Mouse (Mus musculus) embryonic stem cell, embryonic (primary cell): ENCODE data around the gene Fnip2.

Experiments used
- CTCF ChIA-PET, 4 experiments: fragments of 300-600 bp in 2 of 4; fragments of 350-600 bp in 2 of 4; sonication (Branson Sonifier 250); formaldehyde crosslinking; loops; one replicate each; lab custom pipeline; 2022; ENCODE audit warnings: inconsistent platforms in 2 of 4; lab: Charles Lee
- POLR2A ChIA-PET, 4 experiments: fragments of 300-600 bp in 2 of 4; fragments of 350-600 bp in 2 of 4; sonication (Branson Sonifier 250); formaldehyde crosslinking; loops; one replicate each; lab custom pipeline; 2022; ENCODE audit warnings: antibody characterized with exemption in 4 of 4, inconsistent platforms in 1 of 4; lab: Charles Lee

Fnip2 gene

GRCm38 (mm10) chr3:79567703-79568362 is at the start of gene Fnip2:
Gene Fnip2, minus strand, starts transcription at chr3:79567796.
- CTCF ChIA-PET, result interaction anchor here (0.5 to 3.1 kb wide), 7 partner anchors 10 to 392 kb away, joined by 3 to 15 read pairs (median 3); no protein-coding TSS in a partner anchor
- POLR2A ChIA-PET, result interaction anchor here (0.5 to 4.4 kb wide), 69 partner anchors 9 to 451 kb away, joined by 3 to 97 read pairs (median 5); partner anchors contain the start of genes Ppid (in 3 of the 4), 4930579G24Rik (in 2 of the 4) and Etfdh (in 1 of the 4)

GRCm38 (mm10) chr3:79609886-79610285 is 42.3 kb upstream of the Fnip2 start:
- ChIA-PET CTCF (interaction anchor here in 2 of 4 experiments (0.6 to 1.0 kb wide), 2 partner anchors 23 to 173 kb away, joined by 3 to 4 read pairs; no protein-coding TSS in a partner anchor), POLR2A (interaction anchor here in 1 of 4 experiments (1.4 kb wide), 1 partner anchor 15 kb away, joined by 3 read pairs; no protein-coding TSS in a partner anchor)

DNA sequence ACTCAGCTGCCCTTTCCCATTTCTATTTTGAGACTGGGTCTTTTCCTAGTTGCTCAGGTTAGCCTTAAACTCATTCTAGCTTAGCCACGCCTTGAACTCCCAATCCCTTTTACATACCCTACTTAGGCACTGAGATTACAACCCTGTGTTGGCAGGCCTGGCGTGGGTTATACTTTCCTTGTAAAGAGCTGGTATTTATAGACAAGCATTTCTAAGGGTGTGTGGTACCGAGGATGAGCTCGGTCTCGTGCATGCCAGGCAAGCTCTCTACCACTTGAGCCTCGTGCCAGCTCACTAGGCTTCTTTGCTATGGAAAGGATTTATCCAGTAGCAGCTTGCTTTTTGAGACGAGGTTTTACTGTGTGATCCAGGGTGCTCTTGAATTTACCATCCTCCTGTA is 27.9 kb upstream of the Fnip2 start:
- CTCF ChIA-PET, result interaction anchor here in 1 of 4 experiments (1.2 kb wide), 1 partner anchor 9 kb away, joined by 6 read pairs; no protein-coding TSS in a partner anchor
- POLR2A ChIA-PET, result interaction anchor here in 1 of 4 experiments (0.9 to 2.0 kb wide), 6 partner anchors 9 to 64 kb away, joined by 3 to 9 read pairs (median 3); partner anchors contain the start of gene Fnip2

GRCm38 (mm10) chr3:79591793-79592471 is 24.3 kb upstream of the Fnip2 start:
- ChIA-PET CTCF (interaction anchor here in 3 of 4 experiments (0.6 to 1.3 kb wide), 3 partner anchors 218 to 390 kb away, joined by 3 to 13 read pairs (median 3); no protein-coding TSS in a partner anchor), POLR2A (interaction anchor here in 3 of 4 experiments (0.5 to 3.7 kb wide), 24 partner anchors 10 to 411 kb away, joined by 3 to 25 read pairs (median 4); partner anchors contain the start of genes Fnip2 (in 3 of the 3), 4930579G24Rik (in 2 of the 3) and Etfdh (in 2 of the 3))

DNA sequence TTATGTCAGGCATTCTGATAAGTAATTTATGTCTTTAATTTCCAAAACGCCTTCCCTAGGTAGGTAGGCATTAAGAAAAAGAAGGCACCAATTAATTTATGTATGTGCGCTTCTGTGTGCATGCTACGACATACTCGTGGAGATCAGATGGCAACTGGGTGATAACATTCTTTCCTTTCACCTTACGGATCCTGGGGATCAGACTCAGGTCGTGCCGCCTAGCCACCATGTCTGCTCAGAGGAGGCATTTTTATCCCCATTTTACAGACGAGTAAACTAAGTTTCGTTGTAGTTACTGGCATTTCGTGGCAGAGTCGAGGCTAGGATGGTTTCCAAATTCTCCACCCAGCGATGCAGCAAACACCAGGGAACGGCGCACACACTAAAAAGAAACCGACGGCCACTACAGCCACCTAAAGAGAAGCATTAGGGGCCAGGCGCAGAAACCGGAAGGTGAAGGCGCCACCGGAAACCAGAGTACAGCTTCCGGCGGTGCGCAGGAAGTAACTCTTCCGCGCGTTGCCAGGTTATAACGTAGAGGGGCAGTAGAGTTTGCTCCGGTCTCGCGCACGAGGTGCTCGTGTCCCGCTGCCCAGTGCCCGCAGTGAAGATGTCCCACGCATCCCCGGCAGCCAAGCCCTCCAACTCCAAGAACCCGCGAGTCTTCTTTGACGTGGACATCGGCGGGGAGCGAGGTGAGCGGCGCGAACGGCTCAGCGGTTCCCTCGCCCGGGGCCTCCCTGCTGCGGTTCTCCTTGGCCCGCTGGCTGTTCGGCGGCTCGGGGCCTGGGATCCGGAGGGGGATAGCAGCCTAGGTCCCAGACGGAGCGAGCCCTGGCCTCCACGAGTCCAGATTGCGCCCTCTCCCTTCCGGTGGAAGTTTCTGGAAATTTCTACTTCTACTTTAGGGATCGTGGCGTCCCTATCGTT is 23.5 kb upstream of the Fnip2 start, which contains the start of gene Ppid:
Gene Ppid, plus strand, starts transcription at position 480 of the 930 bp plus-strand sequence.
- POLR2A ChIA-PET, result interaction anchor here in 3 of 4 experiments (0.5 to 3.7 kb wide), 35 partner anchors 9 to 436 kb away, joined by 3 to 25 read pairs (median 3); partner anchors contain the start of genes Fnip2 (in 3 of the 3), 4930579G24Rik (in 2 of the 3) and Etfdh (in 2 of the 3)

DNA sequence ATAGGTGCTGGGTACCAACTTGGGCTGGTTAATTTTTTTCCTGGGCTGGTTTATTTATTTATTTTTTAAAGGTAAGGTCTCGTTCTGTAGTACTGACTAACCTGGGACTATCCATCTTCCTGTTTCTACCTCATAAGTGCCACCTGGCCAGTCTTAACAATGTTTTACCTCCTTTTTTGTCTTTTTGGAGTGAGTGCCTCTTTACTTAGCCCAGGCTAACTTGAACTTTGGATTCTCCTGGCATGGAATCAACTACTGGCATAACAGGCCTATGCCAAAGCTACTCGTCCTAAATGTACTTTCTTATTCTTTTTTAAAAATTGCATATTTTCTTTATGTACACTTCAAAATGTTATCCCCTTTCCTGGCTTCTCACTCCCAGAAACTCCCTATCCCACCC is 22.1 kb upstream of the Fnip2 start:
- CTCF ChIA-PET, result no interaction called here
- POLR2A ChIA-PET, result interaction anchor here in 2 of 4 experiments (0.6 to 3.7 kb wide), 6 partner anchors 13 to 58 kb away, joined by 3 to 25 read pairs (median 6); partner anchors contain the start of genes Fnip2 (in 2 of the 2), 4930579G24Rik (in 1 of the 2) and Etfdh (in 1 of the 2)

More for the DNA sequence above, 23.5 kb upstream of the Fnip2 start, which contains the start of gene Ppid:
- CTCF ChIA-PET, result interaction anchor here in 2 of 4 experiments (0.5 to 1.3 kb wide), 3 partner anchors 218 to 575 kb away, joined by 3 read pairs; no protein-coding TSS in a partner anchor

DNA sequence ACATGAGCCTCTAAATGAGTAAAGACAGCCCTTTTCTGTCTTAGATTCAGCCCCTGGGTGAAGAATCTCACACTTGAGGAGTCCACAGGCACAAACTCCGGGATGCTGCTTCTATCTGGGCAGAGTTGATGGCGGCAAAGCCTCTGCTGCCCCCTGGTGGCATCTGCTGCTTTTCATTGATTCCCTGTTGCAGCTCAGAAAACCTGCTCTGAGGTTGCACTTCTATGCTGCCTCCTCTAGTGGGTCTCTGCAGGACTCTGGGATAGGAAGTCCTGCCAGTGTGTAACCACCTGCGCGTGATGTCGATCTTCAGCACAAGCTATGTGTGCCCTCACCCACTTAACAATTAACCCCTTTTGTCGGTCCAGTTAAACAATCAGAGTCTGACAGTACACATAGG is 19.2 kb upstream of the Fnip2 start:
- ChIA-PET POLR2A (interaction anchor here in 3 of 4 experiments (0.5 to 3.2 kb wide), 40 partner anchors 9 to 385 kb away, joined by 3 to 28 read pairs (median 3); partner anchors contain the start of genes Etfdh (in 3 of the 3), Fnip2 (in 3 of the 3) and 4930579G24Rik (in 2 of the 3)), CTCF (interaction anchor here (0.6 to 3.0 kb wide), 42 partner anchors 8 to 627 kb away, joined by 3 to 21 read pairs (median 4); partner anchors contain the start of genes Fnip2 (in 3 of the 4) and 4930579G24Rik (in 2 of the 4))

- POLR2A ChIA-PET, result interaction anchor here in 2 of 4 experiments (1.0 to 1.3 kb wide), 2 partner anchors 11 to 27 kb away, joined by 3 read pairs; partner anchors contain the start of gene Ppid (in 1 of the 2)
- CTCF ChIA-PET, result interaction anchor here in 2 of 4 experiments (0.8 to 1.5 kb wide), 2 partner anchors 25 to 378 kb away, joined by 3 to 4 read pairs; no protein-coding TSS in a partner anchor
These were observed 12.4 kb upstream of the Fnip2 start for GRCm38 (mm10) chr3:79579891-79580575.

- CTCF ChIA-PET, result interaction anchor here in 1 of 4 experiments (0.8 to 1.3 kb wide), 2 partner anchors 9 to 10 kb away, joined by 3 to 4 read pairs; partner anchors contain the start of gene Fnip2
- POLR2A ChIA-PET, result interaction anchor here in 2 of 4 experiments (2.2 to 3.8 kb wide), 2 partner anchors 10 kb away, joined by 10 to 22 read pairs; partner anchors contain the start of gene Fnip2 (in 2 of the 2)
These were observed 10.6 kb upstream of the Fnip2 start for GRCm38 (mm10) chr3:79578164-79578563.

DNA sequence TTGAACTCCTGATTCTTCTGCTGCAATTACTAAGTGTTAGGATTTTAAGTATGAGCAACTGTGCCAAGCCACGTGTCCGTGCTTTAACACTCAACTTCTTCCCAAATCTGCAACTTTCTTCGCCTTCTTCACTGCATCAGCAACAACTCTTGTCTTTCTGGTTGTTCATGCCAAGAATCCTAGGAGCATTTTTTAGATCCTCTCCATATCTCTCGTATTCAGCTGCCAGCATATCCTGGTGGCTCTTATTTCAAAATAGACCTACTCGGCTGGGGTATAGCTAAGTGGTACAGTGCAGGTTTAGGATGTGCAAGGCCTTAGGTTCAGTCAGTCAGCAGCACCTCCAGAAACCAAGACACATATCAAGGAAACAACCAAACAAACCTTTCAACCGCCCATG is 10.0 kb upstream of the Fnip2 start:
- CTCF ChIA-PET, result interaction anchor here in 2 of 4 experiments (0.7 to 1.3 kb wide), 2 partner anchors 10 to 74 kb away, joined by 3 to 9 read pairs; partner anchors contain the start of gene Fnip2 (in 1 of the 2)
- POLR2A ChIA-PET, result interaction anchor here in 2 of 4 experiments (0.5 to 3.8 kb wide), 7 partner anchors 9 to 264 kb away, joined by 4 to 22 read pairs (median 6); partner anchors contain the start of genes Fnip2 (in 2 of the 2), 4930579G24Rik (in 1 of the 2) and Etfdh (in 1 of the 2)

- ChIA-PET POLR2A (interaction anchor here (0.5 to 3.8 kb wide), 16 partner anchors 8 to 263 kb away, joined by 3 to 22 read pairs (median 4); partner anchors contain the start of genes Fnip2 (in 3 of the 4), Ppid (in 2 of the 4), 4930579G24Rik (in 1 of the 4) and Etfdh (in 1 of the 4)), CTCF (interaction anchor here in 1 of 4 experiments (1.3 to 1.4 kb wide), 2 partner anchors 10 to 53 kb away, joined by 5 to 6 read pairs; no protein-coding TSS in a partner anchor)
These were observed 9.3 kb upstream of the Fnip2 start for GRCm38 (mm10) chr3:79576865-79577264.

GRCm38 (mm10) chr3:79576468-79576816 is 8.8 kb upstream of the Fnip2 start:
- CTCF ChIA-PET, result interaction anchor here in 1 of 4 experiments (1.3 to 1.4 kb wide), 2 partner anchors 10 to 52 kb away, joined by 5 to 6 read pairs; no protein-coding TSS in a partner anchor
- POLR2A ChIA-PET, result interaction anchor here (0.6 to 3.8 kb wide), 15 partner anchors 8 to 53 kb away, joined by 3 to 22 read pairs (median 4); partner anchors contain the start of genes Fnip2 (in 3 of the 4), Ppid (in 2 of the 4), 4930579G24Rik (in 1 of the 4) and Etfdh (in 1 of the 4)

DNA sequence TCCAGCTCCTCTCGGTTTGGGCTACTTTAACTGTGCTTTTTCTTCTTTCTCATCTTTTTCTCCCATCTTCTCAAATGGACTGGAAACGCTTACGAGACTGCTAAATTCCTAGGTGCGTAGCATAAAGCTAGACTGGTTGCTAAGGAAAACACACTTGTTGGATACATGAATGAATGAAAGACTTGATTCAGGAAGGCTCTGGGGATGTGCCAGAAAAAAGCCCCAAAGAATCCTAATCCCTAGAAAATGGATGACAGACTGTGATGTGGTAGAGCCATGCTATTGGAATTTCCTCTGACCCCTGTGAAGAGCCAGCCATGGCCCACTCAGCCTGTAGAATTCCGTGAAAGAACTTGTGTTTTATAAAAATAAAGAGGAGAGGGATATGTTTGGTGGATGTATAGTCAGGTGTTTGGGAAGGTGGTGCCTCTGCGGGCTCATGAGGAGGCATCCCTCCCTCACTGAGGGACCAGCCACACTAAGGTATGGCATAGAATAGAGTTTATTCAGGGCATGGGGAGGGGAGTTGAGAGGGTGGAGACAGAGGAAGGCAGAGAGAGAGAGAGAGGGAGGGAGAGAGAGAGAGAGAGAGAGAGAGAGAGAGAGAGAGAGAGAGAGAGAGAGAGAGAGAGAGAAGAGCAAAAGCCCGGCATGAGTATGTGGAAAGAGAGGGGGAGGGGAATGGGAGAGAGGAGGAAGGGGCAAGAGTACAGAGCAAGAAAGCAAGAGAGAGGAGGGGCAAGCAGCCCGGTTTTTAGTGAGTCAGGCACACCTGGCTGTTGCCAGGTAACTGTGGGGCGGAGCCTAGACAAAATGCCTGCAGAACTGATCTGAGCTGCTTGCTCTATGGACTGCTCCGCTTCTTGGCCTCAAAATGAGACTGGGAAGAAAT is 8.2 kb upstream of the Fnip2 start:
- ChIA-PET CTCF (interaction anchor here in 1 of 4 experiments (1.3 to 1.4 kb wide), 2 partner anchors 11 to 52 kb away, joined by 5 to 6 read pairs; no protein-coding TSS in a partner anchor), POLR2A (interaction anchor here in 3 of 4 experiments (0.7 to 3.8 kb wide), 18 partner anchors 7 to 63 kb away, joined by 3 to 22 read pairs (median 4); partner anchors contain the start of genes Fnip2 (in 3 of the 3), 4930579G24Rik (in 2 of the 3), Etfdh (in 2 of the 3) and Ppid (in 2 of the 3))

DNA sequence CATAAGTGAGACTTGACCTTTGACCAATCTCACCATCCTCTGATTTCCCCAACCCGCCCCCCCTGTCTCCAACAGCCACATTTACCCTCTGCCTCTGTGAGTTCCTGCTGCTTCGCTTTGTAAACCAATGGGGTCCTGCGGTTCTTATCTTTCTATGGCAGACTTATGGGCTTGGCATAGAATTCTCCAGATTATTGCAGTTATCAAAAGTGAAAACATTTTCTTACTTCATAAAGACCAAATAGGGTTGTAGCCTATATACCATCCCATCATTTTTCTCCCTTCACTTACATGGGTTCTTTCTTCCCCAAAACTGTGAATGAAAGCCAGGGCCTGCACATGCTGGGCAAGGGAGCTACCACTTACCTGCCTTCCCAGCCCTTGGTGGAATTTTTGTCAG is 6.7 kb upstream of the Fnip2 start:
- POLR2A ChIA-PET, result interaction anchor here in 1 of 4 experiments (0.7 kb wide), 1 partner anchor 28 kb away, joined by 3 read pairs; no protein-coding TSS in a partner anchor
- CTCF ChIA-PET, result interaction anchor here in 2 of 4 experiments (0.6 to 1.5 kb wide), 3 partner anchors 13 to 377 kb away, joined by 3 to 9 read pairs (median 4); no protein-coding TSS in a partner anchor
